Mouse (Mus musculus) hematopoietic stem cell, adult 5-6 weeks (primary cell): ENCODE measurements around the gene Cdh6. TPM values are rescaled to one million over a fixed set of nuclear protein-coding genes. Genes with fewer than 3 reads are reported as not detected.

Source experiments
- ATAC-seq, 2 experiments: fragments of 125-278 bp in 1 of 2; replicated peaks in 1 of 2; 2 replicates each; pipeline ENCODE4 v1.8.0; 2016 to 2017; ENCODE audit warnings: inconsistent platforms in 2 of 2, mild to moderate bottlenecking in 2 of 2, moderate number of reproducible peaks in 2 of 2, low read depth in 1 of 2, moderate TSS enrichment in 1 of 2; ENCODE audit not compliant: low FRiP score in 2 of 2, poor library complexity in 2 of 2, severe bottlenecking in 2 of 2, insufficient read depth in 1 of 2, low TSS enrichment in 1 of 2
- total RNA-seq: library from RNA; stranded (forward); fragments of 172-1452, 232-1000 nt; gene quantifications from 2 replicates; pipeline ENCODE4 v1.2.3, GENCODE M21; 2017

Cdh6 gene
- not detected in 2 replicates for total RNA-seq

DNA sequence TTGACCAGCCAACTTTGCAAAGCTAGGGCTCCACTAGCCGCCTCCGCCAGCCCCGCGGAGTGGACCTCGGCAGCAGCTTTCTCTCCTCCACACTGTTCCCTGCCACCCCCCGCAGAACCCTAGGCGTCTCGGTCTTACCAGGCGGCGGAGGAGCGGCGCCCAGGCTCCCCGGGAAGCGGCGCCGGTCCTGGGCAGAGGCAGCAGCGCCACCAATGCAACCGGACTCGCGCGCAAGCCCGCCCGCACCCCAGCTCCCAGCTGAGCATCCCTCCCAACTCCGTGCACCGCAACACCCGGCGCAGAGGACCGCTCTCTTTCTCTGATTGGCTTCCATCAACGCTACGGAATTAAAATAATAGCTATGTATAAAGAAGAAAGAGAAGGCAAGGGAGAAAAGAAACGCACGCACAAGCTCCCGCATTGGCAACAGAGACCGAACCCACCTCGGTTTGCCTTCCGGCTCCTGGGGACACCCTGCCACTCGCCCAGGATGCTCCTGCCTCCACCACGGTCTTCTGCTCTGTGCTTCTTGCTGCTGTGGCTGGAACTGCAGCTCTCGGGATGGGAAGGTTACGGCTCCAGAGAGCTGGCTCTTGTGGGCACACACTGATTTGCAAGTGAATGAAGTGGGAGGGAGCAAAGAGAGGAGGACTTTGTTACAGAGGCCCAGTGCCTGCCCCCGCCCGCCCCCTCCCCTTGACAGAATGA, at the start of gene Cdh6:
TSS of gene Cdh6 (minus strand) at position 605 of the 708 bp plus-strand sequence.
- peak in 1 of 2 experiments; percentile 28; a peak in 2 of 4 replicates for ATAC-seq

DNA sequence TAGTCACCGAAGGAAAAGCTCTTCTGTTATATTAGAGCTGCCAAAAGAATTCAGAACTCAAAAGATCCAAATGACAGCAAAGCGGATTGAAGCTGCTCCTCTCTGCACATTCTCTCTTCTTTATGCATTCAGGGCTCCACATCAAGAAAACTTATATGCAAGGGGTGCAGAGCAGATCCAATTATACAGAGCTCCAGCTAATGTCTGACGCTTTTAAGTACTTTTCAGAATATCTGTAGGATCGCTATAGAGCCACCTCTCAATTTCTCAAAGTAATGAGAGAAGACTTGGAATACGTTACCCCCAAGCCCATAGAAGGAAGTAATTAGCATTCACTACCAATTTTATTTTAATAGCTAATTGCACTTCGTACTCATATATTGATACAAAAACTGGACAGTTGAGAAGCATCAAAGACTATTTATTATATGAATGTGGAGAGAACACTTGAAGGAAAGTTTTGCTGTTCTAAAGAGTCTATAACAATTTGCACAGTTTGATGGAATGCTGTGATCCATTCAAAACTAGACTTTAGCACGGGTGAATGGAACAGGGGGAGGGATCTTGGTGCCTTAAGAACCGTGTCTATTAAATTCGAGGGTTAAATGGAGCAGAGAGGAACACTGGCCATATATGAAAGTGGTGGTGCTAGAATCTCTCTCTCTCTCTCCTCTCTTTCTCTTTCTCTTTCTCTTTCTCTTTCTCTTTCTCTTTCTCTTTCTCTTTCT, 46.4 kb upstream of the Cdh6 start:
- no peak for ATAC-seq

DNA sequence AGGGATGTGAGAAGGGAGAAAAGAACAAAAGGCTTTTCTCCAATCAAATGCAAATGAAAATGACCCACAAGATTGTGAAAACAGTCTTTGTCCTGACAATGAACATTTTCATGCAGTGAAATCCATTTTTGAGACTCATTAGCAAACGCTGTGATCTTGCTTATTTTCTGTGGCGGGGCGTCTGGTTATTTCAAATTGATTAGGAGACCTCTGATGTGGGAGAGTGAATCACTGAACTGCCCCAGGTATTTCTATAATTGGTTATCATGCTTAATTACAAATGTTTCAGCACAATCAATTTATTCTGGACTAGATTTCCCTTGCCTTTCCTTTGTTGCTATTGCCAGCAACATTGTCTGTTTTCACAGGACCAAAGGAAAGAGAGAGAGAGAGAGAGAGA, 44.3 kb upstream of the Cdh6 start:
- no peak for ATAC-seq

DNA sequence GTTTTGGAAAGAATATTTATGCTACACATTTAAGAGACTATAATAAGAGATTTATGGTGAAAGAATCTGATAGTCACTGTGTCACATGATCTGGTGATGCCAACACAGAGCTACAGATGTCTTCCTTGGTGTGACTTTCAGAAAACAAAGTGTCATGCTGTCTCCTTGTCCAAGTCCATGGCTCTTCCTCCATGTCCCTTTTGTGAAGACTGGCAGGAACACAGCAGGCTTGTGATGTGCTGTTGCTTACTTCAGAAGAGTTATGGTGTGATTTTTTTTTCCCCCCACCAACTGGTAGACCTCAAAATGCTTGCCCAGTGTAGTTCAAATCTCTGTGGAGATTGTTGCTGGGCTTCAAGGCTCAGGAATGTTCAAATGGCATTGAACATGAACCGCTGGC, 43.7 kb upstream of the Cdh6 start:
- no peak for ATAC-seq

DNA sequence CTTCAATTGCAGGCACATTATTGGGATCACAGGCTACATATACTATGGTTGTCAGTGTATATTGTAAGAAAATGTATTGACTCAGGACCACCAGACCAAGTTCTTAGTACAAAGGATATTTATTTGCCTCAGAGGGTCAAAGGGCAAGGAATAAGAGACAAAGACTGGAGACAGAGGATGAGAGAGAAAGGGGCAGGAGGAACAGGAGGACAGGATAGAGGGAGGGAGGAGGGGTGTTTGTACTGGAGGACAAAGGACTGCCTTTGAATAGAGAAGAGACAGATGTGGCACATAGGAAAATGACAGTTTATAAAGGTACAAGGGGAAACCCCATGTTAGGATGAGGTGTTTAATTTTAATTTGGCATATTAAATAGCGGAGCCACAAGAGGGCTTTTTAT, 39.5 kb upstream of the Cdh6 start:
- ATAC-seq = no peak

DNA sequence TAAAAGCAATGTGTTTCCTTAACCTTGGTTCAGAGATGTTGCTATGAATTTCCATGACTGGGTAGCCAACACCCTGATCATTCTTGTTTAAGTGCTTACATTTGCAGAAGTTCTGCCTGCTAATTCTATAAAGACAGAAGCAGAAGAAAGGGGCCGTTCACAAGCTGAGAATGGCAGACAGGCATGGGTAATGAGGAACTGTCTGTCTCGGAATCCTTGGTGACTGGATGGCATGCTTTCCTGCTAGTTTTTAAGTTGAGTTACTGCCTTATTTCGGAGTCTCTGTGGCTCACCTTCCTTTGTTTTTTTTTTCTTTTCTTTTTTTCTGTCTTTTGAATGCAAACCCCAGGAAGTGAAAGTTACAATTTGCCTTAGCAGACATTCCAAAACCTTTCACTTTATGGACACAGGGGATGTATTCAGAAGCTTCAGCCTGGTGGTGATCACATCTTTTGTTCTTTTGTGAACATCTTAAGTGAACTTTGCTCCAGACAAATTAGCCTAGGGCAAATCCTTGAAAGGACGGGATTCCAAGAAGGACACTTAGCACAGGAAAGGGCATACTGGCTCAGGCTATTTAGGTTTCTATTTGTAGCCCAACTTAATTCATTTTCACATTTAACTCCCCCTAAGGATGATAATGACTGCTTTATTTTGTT, 38.7 kb upstream of the Cdh6 start:
- no peak for ATAC-seq

DNA sequence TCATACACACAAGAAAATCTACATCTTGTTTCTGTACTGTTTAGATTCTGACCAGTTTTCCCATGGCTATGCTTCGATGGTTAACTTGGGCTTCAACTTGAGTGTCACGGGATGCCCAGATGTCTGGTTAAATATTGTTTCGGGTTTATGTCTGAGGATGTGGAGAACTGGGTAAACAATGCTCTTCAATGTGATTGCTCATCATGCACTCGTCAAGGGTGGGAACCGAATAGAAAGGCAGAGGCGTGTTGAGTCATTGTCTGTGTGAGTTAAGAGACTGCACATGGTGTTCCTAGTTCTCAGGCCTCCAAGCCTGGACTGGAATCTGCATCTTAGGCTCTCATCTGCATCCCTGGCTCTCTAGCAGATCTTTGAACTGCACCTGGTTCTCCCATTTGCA, 36.7 kb upstream of the Cdh6 start:
- no peak for ATAC-seq

DNA sequence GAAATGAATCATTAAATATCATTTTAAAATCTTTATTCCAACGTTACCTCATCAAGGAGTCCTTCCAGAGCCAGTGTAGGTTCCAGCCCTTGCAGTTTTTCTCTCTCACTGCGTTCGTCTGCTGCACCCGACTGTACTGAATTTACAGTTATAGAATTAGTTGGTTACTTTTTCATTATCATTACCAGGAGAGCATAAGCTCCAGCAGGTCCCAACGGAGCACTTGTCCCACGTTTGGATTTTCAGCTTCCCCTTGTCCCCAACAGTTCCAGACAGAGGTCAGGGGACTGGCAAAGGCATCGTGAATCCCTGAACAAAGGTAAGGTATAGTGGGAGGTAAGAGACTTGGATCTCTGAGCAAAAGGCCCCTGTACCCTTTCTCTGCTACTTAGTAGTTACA, 35.2 kb upstream of the Cdh6 start:
- no peak for ATAC-seq

DNA sequence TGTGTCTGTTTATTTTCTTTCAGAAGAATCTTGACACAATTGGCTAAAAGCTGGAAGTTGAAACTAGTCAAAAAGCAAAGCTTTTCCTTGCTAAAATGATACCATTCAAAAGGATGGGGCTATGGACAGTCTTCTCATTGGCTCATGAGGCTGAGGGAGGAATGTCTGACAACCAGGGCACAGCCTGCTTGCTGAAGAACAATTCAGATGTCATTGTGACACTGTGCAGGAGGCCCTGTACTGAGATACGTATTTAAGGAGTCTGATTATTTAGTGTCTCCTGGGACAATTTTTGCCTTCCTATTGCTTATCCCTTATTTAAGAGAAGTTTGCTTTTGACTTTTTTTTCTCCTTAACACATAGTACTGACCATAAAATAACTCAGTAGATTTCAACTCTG, 22.8 kb upstream of the Cdh6 start:
- no peak for ATAC-seq

DNA sequence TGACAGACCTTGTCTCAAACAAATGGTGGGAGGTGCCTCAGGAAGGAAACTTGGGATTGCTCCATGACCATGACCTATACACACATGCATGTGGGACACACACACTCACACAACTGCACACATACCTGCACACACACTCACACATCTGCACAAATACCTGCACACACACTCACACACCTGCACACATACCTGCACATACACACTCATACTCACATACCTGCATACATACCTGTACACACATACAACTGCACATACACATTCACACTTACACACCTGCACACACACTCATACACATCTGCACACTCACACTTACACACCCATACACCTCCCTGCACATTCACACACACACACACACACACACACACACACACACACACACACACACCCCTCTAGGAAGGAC, 20.6 kb upstream of the Cdh6 start:
- ATAC-seq = no peak; a peak in 1 of 4 replicates

DNA sequence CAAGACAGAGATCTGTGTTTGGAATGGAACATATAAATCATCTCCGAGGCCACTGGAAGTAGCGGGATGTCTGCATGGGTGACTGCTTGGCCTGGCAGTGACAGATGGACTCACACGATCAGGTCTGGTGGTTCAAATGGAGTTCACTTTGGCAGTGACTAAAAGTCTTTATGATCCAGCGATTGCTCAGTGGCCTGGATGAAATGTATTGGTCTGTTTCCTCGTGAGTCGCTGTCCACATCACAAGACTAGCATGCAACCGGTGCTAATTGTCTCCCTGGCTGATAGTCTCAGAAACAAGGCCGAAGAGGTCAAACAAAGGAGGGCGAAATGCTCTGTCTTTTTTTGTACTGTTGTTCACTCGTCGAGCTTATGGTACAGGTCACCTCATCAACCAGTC, 19.6 kb upstream of the Cdh6 start:
- ATAC-seq = no peak

DNA sequence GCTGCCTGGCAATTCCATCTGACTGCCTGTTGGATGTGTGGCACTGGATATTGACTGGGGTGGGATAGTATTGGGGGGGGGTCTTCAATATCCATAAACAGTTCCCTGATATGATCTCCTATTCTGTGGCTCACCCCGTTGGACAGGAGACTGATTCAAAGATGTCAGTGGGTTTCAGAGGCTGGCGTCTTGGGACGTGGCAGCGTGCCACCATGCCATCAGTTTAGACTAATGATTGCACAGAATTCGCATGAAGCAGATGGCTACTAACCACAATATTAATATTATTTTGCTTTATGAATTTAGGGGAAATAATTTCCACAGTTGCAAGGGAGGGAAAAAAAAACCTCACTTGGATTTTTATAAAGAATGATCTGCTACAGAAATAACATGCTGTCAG, 10.2 kb upstream of the Cdh6 start:
- ATAC-seq = no peak

DNA sequence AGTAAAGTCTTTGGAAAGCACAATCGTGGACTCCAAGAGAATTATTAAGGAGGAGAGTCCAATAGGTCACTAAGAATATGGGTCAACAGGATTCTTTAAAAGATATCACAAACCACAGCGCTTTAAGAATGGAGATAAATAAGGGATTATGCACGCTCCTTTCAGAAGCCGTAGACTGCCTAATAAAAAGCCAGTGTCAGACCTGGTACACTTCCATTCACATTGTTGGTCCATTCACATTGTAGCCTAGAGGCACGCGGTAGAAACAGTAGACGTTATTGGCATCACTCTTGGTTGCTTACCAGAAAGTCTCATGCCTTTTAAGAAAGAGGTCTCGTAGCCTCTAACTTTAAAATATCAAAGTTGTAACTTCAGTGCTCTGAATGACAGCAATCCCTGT, 8.0 kb upstream of the Cdh6 start:
- no peak for ATAC-seq

DNA sequence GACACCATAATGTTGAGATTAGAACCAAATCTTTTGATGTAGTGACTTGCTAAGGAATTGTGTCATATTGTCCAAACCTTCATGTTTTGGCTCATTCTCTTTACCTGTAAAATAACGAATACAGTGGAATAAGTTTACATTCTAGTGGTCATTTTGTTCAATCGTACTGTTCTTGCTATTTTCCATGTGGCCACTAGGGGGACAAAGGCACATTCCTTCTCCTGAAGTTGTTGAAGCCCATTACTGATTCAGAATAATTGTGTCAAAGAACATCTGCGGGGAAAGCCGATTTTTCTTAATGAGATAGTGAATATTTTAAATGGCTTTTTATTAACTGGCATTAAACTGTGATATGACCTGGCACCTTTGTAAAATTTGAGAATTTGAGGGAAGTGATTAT, 7.5 kb upstream of the Cdh6 start:
- ATAC-seq = no peak; a peak in 1 of 4 replicates

DNA sequence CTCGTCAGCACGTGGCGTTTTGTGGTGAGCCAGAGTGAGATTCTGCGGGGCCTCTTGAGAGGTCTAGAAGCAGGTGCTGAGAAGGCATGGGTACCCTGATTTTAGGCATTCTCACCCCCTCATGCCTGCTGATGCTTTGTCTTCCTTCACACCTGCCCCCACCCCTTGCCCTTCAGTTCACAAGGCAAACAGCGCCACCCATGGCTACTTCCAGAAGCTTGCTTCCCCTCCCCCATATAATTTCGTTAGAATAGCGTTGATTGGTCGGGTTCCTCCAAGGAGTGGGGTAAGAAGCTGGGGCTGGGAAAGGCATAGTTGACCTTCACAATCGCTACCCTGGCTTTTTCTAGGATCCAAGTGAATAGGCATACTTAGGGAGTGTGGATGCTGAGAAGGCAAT, 2.5 kb upstream of the Cdh6 start:
- no peak for ATAC-seq

DNA sequence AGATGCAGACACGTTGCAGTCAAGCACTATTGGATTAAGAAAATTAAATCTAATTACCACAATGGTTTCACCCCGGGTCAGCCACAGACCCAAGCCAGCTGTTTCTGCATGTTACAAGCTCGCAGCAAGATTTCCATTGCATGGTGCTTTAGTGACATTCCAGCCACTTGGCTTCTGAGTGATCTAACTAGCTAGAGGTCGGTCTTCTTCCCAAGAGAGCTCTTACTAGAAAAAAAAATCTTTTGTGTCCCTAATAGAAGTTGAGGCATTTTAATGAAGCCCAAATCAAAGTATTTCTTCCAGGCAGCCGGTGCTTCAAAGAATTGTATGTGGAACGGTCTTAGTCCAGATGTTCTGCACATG, 1.1 kb upstream of the Cdh6 start:
- ATAC-seq = no peak

DNA sequence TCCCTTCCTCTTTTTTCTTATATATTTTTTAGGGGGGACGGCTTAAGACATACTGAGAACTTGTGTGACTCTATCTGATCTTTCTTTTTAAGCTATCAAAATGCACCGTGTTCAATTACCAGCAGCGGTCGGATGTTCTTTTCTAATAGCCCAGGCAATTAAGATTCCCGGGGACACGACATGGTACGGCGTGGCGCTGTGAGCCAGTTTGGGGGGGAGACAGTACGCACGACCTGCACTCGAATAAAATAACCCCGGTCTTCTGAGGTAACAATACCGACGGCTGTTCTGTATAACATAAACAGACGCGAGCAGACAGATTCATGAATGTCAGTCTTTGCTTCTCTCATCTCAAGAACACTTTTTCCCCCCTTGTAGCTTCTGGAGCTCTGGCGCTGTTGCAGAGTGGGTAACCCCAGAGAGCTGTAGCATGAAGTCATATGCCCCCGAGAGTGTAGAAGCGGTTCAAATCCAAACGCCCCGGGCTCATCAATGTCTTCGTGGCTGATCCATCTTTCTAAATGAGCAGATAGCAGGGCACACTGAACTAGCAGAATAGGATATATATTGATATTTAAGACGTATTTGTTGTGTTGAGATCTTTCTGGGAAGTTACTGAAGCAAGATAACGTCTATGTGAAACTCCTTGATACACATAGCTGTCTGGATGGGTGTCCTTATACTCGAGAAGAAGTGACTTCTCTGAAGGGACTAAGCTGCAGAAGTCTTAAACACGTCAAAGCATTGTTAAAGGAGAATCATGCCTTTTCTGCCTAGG, 554 bp upstream of the Cdh6 start:
- ATAC-seq = no peak
